Mouse (Mus musculus) midbrain, embryonic 11.5 days (tissue): ENCODE results near the gene Clstn2. TPM values are rescaled to one million over a fixed set of nuclear protein-coding genes. Genes with fewer than 3 reads are reported as not detected.

Source experiments
- ATAC-seq: fragments of 200-750 bp; cut with Nextera tagmentation; 2 replicates; pipeline ENCODE4 v1.8.0; 2017; ENCODE audit warnings: moderate TSS enrichment, moderate library complexity; ENCODE audit not compliant: low FRiP score
- DNase-seq: peaks from one replicate; pipeline ENCODE4 v3.0.0; 2015; ENCODE audit warnings: low spot score; ENCODE audit errors: missing footprints
- H3K27ac ChIP-seq: fragments of 300-500 bp; sonication (generic); 2 replicates; pipeline ENCODE4 v1.5.1; 2014; ENCODE audit warnings: low read depth, low read length
- H3K27me3 ChIP-seq: fragments of 300-500 bp; sonication (generic); 2 replicates; pipeline ENCODE4 v1.6.1; 2014; ENCODE audit warnings: mild to moderate bottlenecking, low read length, moderate library complexity, mixed read lengths; ENCODE audit not compliant: control insufficient read depth, insufficient read depth
- H3K36me3 ChIP-seq: fragments of 300-500 bp; sonication (generic); 2 replicates; pipeline ENCODE4 v1.6.1; 2014; ENCODE audit warnings: mild to moderate bottlenecking, low read length, moderate library complexity, mixed read lengths; ENCODE audit not compliant: control insufficient read depth, insufficient read depth
- H3K4me1 ChIP-seq: fragments of 300-500 bp; sonication (generic); 2 replicates; pipeline ENCODE4 v1.6.1; 2014; ENCODE audit warnings: low read length; ENCODE audit not compliant: control insufficient read depth, insufficient read depth
- H3K4me2 ChIP-seq: fragments of 300-500 bp; sonication (generic); 2 replicates; pipeline ENCODE4 v1.6.1; 2014; ENCODE audit warnings: mild to moderate bottlenecking, moderate library complexity
- H3K4me3 ChIP-seq: fragments of 300-500 bp; sonication (generic); 2 replicates; pipeline ENCODE4 v1.5.1; 2014; ENCODE audit warnings: low read depth, low read length
- H3K9ac ChIP-seq: fragments of 300-500 bp; sonication (generic); 2 replicates; pipeline ENCODE4 v1.6.1; 2014; ENCODE audit warnings: low read length
- H3K9me3 ChIP-seq: fragments of 300-500 bp; sonication (generic); 2 replicates; pipeline ENCODE4 v1.6.1; 2016; ENCODE audit warnings: low read length; ENCODE audit not compliant: control insufficient read depth
- WGBS: fragments of 180-500 bp; shearing (Covaris S2); extraction: QIAGEN DNeasy Blood & Tissue Kit; methylation state at CpG from one replicate; pipeline ENCODE4 v1.1.7; 2014; 5-methylcytosine and 5-hydroxymethylcytosine counted together
- polyA plus RNA-seq: library from polyadenylated mRNA; unstranded; fragments of >200 nt; fragmentation: Nextera tagmentation; extraction: Ambion mirVana; gene quantifications from 2 replicates; pipeline ENCODE4 v1.2.1, GENCODE M21; 2014

Gene Clstn2
- polyA plus RNA-seq, 1 experiment from 2014 or later = 1.6 TPM

DNA sequence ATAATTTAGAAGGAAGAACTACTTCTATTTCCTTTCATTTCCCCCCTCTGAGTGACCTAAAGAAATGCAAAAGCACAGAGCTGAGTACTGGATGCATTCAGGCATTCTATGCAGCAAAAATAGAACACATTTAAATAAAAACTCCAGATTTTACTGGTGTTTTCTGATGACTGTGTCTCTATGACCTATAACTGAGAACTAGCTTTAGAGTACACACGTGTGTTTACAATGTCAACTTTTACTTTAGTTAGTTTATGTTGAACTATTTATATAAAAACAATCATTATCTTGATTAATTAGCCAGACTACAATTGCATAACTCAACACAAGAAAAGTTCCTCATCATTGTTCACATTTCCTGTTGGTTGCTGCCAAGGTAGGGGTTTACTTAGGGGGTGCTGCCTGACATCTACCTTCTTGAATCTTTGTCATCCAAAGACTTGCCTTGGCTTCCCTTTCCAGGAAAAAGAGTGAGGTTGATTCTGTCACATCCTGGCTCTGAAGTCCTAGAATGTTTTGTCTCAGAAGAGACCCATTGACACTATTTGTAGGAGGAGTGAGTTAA is 603.0 kb downstream of the Clstn2 start:
- 81% methylated on average over 1 of the region's 1 CpGs for WGBS
- Histone ChIP-seq H3K27ac (no peak overlapping the region), H3K4me2 (no peak overlapping the region), H3K36me3 (no peaks in the 10 kb centered on the region), H3K9me3 (no peaks in the 10 kb centered on the region), H3K4me3 (no peak overlapping the region), H3K27me3 (no peaks in the 10 kb centered on the region), H3K4me1 (no peaks in the 10 kb centered on the region), H3K9ac (no peak overlapping the region)
- DNase-seq (no peak), ATAC-seq (no peak)

- H3K9me3 ChIP-seq = no peaks in the 10 kb centered on the region
- no peaks in the 10 kb centered on the region for H3K27me3 ChIP-seq
- no peak overlapping the region for H3K27ac ChIP-seq
- H3K4me2 ChIP-seq = no peak overlapping the region
- no peak for ATAC-seq
- no peaks in the 10 kb centered on the region for H3K4me1 ChIP-seq
- H3K4me3 ChIP-seq = no peak overlapping the region
- no peak for DNase-seq
- H3K9ac ChIP-seq = no peak overlapping the region
- no peaks in the 10 kb centered on the region for H3K36me3 ChIP-seq
- 86% methylated on average over 7 of the region's 7 CpGs for WGBS
Observed at GRCm38 (mm10) chr9:97428127-97428526, 604.9 kb downstream of the Clstn2 start.

DNA sequence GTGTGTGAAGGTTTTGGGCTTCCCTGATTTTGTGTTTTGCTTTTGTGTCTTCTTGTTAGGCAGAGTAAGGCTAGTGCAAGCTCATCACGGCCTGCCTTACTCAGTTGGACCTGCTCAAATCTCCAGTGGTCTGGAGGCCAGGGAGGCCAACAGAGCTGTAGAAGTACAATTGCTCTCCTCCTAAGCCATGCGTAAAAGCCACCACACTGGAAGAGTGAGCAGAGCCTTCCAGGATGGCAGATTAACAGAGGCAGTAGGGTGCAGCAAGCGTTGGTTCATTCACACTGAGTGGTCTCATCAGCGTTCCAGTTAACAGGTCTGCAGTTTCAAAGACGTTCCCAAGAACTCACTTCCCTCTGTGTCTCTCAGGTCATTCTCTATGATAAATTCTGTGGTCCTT is 612.1 kb downstream of the Clstn2 start:
- 50% methylated on average over 5 of the region's 5 CpGs for WGBS
- Histone ChIP-seq H3K4me2 (no peak overlapping the region), H3K27me3 (no peaks in the 10 kb centered on the region), H3K9me3 (no peaks in the 10 kb centered on the region), H3K27ac (no peak overlapping the region), H3K4me3 (no peak overlapping the region), H3K9ac (no peak overlapping the region), H3K4me1 (no peaks in the 10 kb centered on the region), H3K36me3 (no peaks in the 10 kb centered on the region)
- no peak for ATAC-seq
- no peak for DNase-seq

- no peak for DNase-seq
- H3K27ac ChIP-seq = no peak overlapping the region
- H3K9ac ChIP-seq = no peak overlapping the region
- no peak overlapping the region for H3K4me3 ChIP-seq
- ATAC-seq = no peak
- H3K27me3 ChIP-seq = no peaks in the 10 kb centered on the region
- no peaks in the 10 kb centered on the region for H3K4me1 ChIP-seq
- H3K4me2 ChIP-seq = no peak overlapping the region
- no peaks in the 10 kb centered on the region for H3K36me3 ChIP-seq
- H3K9me3 ChIP-seq = no peaks in the 10 kb centered on the region
- WGBS = 81% methylated on average over 6 of the region's 6 CpGs
Observed at GRCm38 (mm10) chr9:97414876-97415668, 617.9 kb downstream of the Clstn2 start.

DNA sequence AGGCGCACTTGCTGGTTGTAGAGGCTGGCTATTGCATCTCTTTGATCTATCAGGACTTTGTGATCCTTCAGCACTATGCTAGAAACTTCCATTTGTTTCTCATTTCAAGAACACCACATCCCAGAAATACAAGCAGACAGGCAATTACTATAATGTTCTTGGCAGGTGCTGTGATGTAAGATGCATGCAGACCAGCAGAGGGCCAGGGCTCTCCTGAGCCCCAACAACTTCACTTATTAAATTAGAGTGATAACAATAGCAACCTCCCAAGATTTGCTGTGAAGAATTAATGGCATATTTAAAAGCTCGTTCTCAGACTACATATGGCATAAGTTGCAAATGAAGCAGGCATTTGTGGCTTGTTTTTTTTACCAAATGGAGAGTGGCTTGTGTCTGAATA is 624.8 kb downstream of the Clstn2 start:
- Histone ChIP-seq H3K4me3 (no peak overlapping the region), H3K9ac (no peak overlapping the region), H3K27me3 (no peaks in the 10 kb centered on the region), H3K4me1 (no peaks in the 10 kb centered on the region), H3K27ac (no peak overlapping the region), H3K4me2 (no peak overlapping the region), H3K36me3 (no peaks in the 10 kb centered on the region), H3K9me3 (no peaks in the 10 kb centered on the region)
- DNase-seq = no peak
- 87% methylated on average over 2 of the region's 2 CpGs for WGBS
- ATAC-seq = no peak
